Mouse (Mus musculus): ENCODE measurements around the gene Robo1. TPM values are rescaled to one million over a fixed set of nuclear protein-coding genes. Genes with fewer than 3 reads are reported as not detected.

Robo1 gene
- total RNA-seq, 2 experiments from 2014 or later: 103 to 112 TPM

DNA sequence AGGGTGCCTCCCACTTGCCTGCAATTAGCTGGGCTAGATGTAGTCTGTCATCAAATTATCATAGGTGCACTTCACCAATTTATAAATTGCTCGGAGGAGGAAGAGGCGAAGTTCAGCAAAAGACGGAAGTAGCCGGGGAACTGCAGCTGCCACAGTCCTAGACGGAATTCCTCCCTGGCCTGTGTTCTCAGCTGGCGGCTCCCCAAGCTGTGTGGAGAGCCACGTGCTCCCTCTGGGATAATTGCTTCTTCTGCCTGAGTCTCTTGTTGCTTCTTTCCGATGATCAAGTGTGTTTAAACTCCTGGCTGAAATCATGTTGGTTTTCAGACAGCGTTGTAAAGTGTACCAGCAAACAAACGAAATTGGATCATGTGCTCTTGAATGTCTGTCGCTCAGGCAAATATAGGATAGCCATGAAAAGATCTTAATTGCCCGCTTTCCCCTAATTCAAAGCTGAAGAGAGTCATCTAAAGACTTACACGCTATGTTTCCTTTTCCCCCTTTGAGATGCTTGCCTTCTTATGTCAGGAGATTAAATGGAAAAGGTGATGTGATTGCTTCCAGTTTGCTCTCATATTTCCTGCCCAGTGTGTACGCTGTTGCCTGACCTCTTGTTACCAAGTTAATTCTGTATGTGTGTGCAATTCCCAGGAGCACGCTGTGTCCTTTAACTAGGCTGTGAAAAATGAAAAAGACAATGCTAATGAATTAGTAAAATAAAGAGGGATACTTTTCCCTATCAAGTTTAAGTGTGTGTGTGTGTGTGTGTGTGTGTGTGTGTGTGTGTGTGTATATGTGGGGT lies 616.5 kb downstream of the Robo1 start:
- peak; percentile 56 to 72 for DNase-seq (ENCODE audit: low spot score in 2 of 2)

DNA sequence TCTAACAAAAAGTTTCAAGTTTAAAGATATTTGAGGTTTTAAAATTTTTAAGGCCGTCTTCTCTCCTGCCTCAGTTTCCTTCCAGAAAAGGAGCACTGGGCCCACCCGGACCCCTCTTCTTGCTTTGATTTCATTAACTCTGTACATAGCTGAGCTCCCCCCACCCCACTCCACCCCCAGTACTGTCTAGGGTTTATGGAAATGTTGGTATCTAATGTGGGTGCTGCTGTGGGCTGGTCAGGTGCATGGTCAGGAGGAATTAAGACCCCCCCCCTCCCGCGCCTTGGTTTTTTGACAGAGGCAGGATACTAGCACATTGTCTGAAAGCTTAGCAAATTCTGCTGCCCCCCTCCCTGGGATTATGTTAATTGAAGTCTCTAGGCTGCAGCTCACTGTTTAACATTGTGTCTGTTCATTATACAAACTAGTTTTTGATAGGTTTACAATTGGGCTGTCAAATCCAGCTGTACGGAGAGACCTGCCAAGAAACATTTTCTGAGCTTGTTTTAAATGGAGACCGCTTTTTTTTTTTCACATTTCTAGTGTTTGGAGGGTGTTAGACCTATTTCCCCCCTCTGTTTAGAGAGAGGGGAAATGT lies 620.5 kb downstream of the Robo1 start:
- no peak for DNase-seq (ENCODE audit: low spot score in 2 of 2)

DNA sequence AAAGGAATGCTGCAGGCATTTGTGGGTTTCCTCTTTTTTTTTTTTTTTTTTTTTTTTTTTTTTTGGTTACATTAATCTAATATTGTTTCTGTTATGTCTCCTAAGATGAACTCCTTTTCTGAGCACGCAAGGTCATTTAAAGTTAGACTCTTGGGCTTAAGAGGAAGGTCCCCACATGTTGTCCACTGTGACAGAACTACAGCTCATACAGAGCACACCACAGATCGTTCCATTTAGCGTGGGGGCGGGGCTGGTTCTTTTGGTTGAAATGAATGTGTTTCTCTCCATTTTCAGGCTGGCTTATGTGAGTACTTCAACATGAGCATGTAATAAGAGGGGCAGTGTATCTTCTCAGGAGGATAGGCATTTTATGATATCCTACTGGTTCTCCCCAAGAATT lies 622.8 kb downstream of the Robo1 start:
- no peak for DNase-seq (ENCODE audit: low spot score in 2 of 2)

DNA sequence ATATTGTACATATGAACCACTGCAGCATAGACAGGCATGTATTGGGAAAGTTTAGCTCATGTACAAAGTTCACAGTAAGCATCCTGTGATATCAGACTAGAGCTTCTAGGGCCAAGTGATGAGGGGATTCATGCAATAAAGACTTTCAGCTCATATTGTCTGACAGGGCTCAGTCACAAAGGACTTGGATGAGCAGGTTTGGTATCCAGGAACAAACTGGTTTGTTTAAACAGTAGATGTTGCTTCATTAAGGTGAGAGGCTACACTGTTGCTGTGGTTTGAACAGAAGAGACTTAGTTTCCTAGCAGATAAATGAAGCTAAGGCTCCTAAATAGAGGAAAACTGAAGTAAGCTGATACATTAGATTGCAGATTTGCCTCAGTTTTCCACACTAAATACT lies 626.8 kb downstream of the Robo1 start:
- no peak for DNase-seq (ENCODE audit: low spot score in 2 of 2)

DNA sequence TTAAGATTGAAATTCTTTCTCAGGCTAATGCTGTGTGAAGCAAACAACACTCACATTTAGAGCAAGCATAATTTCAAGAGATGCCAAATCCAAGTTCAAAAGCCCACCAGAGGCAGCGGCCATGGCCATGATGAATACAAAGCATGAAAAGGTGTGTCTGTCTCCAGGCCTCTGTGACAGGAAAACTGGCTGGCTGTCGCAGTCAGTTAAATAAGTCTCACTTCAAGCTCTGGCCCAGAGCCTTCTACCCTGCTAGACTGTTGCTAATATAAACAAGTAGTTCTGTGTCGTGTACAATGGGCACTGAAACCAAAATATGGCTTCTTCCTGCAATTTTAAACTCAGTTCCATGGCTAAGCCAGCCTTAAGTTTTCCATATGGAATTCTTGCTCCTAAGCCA lies 629.1 kb downstream of the Robo1 start:
- no peak for DNase-seq (ENCODE audit: low spot score in 2 of 2)

DNA sequence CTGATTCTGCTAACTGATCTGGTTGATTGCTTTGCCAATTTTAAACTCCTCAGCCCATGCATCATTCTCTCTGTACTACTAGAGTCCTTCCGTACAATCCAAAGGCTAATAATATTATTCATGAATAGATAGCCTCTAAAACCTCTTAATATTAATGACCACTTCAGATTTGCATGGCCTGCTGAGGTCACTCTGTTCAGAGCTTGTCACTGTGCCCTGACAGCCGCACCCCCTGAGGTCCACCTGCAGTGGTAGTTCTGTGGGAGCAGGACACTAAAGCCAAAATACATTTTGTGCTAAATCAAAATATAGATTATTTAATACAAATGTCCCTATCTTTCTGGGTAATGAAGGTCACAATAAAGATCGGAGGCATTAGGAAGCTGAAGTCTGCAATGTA lies 631.8 kb downstream of the Robo1 start:
- no peak for DNase-seq (ENCODE audit: low spot score in 2 of 2)

DNA sequence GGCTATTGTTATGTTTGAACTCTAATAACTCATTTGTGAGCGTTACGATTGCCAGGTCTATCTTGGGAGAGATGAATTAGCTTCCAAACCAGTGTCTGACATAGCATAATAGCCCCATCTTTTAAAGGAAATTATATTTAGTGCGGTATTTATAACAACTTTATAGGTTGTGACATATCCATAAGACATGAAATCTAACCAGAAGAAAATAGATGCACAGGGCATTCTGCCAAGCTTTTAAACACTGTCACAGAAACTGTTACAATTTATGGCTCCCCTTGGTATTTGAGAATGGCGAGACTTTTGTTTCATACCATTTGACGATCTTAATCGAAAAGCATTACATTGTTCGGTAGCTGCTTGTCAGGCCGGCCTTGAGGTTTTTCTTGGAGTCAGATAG lies 632.7 kb downstream of the Robo1 start:
- DNase-seq (ENCODE audit: low spot score in 2 of 2): no peak

DNA sequence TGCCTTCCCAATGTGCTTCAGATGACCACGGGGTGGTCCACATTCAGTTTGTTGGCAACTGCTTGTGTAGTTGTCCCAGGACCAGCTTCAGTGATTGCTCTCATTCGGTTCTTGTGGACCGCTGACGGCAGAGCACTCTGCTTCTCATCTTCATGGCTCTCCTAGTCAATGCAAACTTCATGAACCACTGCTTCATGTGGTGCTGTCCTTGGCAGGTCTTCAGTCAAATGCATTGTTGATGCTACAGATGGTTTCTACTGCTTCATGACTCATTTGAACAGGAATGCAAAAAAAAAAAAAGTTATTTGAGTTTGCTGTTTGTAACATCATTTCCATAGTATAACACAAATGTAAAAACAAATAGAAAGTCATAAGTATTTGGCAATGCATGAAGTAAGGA lies 636.3 kb downstream of the Robo1 start:
- no peak for DNase-seq (ENCODE audit: low spot score in 2 of 2)

DNA sequence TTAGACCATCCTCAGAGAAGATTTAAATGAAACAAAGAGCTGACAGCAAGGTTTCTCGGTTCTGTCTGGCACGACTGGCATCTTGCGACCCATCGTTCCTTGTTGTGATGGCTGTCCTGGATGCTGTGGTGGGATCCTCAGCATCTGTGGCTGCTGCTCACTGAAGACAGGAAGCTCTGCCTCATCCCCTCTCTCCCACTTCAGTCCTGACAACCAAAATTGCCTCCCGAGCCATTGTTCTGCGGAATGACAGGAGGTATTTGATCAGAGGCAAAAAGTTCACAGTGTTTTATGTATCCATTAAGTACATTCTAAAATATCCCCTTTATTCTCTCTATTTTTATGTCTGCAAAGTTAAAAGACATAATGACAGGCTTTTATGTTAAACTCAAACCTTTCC lies 643.9 kb downstream of the Robo1 start:
- no peak for DNase-seq (ENCODE audit: low spot score in 2 of 2)

DNA sequence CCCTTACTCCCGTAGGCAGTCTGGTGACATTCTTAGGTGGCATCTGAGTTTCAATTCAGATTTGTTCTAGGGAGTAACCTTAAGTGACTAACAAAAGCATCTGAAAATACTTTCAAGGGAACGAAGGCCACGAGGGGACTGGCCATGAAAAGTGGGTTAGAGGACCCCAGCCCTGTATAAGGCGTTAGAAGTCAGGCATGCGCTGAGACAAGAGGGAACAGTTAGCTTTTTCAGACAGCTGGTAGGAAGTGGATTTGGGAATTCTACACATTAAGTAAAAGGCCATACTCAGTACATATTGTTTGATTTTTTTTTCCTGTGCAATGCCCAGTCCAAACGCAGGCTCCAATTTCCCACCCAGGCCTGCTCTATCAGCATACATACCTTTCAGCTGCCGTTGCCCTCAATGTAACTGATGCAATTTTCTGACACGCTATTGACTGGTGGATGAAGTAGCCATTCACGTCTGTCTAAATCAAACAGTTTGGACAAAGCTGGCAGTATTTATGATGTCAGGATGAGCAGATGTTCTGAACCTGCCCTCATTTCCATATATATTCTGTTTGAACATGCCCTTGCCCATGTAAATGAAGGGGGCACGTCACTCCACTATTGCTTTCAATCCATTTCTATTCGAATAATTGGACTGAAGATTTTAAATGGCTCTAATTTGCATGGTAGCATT lies 651.1 kb downstream of the Robo1 start:
- DNase-seq (ENCODE audit: low spot score in 2 of 2): no peak

DNA sequence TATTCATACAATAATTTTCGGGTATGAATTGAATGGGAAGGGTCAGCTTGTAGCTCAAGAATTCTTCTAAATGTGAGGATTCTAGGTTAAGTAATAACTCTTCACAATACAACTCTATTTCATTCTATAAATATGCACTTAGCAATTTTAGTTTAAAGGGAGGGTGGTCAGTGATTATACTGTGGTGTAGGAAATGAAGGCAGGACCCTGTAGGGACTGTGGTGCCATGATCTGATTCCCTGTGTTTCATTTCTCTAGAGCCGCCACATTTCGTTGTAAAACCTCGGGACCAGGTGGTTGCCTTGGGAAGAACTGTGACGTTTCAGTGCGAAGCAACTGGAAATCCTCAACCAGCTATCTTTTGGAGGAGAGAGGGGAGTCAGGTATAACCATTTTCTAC lies 651.7 kb downstream of the Robo1 start:
- no peak for DNase-seq (ENCODE audit: low spot score in 2 of 2)

DNA sequence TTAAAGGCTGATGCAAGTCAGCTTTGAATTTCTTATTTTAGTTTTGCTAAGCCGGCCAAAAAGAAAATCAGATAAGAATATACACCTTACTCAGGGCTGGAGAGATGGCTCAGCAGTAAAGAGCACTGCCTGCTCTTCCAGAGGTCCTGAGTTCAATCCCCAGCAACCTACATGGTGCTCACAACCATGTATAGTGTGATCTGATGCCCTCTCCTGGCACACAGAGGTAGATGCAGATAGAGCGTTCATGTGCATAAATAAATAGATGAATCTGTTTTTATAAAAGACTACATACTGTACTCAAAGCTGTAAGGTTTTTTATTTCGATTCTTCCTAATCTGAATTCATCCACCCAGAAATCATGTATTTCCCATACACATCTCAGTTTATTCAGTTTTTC lies 655.7 kb downstream of the Robo1 start:
- DNase-seq (ENCODE audit: low spot score in 2 of 2): no peak

DNA sequence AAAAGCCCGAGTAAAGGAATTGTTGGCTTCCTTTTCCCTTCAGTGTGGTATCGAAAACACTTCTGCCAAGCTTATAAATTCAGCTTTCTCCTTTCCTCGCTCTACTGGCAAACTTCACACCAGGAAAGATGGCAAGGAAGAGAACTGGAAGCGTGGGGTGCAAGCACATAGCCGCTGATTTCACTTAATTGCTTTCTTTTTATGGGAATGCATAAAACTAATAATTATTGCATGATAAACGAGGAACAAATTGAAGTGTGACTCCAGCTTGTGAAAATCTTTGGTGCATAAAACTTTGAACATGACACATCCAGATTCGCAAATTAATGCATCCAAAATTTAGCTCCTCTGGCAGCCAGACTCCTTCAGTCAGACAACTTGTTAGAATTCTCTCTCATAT lies 659.4 kb downstream of the Robo1 start:
- DNase-seq (ENCODE audit: low spot score in 2 of 2): no peak

DNA sequence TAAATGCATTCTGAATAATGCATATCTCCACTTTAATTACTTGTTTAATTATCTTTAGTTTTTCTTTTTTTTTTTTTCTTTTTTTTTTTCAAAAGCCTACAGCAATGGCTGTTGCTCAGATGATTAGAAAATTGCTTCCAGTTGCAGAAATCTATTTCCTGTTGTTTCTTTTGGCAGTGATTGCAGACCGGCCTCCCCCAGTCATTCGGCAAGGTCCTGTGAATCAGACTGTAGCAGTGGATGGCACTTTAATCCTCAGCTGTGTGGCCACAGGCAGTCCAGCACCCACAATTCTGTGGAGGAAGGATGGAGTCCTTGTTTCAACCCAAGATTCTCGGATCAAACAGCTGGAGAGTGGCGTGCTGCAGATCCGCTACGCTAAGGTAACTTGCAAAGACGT lies 661.9 kb downstream of the Robo1 start:
- no peak for DNase-seq (ENCODE audit: low spot score in 2 of 2)

DNA sequence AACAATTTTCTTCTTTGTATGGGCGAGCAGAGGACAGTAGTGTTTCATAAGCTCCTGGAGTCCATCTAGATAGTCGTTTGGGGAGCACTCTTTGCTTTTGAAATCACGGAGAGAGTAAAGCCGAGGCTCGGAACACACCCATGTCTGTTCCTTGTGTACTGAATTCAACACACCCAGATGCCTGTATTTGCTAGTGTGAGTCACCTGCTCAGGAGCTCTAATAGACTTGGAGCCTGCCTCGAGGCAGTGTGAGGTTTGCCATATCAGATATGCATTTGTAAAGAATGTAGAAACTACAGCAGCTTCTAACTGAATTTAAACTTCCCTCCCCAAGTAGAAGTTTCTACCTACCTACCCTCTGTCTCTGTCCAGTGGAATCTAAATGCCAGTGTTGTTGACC lies 665.6 kb downstream of the Robo1 start:
- DNase-seq (ENCODE audit: low spot score in 2 of 2): no peak

DNA sequence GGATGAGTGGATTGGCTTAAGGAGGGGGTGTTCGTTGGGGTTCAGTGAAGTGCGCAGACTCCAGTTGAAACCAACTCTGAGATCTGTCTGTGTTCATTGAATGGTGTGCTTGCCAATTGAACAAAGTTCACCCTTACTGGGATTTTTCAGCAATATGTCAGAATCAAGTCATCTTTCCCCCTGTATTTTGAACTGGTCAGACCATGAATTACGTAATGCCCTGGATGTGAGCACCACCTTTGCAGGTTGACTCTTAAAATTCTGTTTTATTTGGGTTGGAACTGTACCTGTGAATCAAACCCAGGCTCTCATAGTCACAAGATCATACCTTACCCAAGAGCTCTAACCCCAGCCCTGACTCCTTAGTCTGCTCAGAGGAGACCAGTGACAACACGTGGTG lies 666.6 kb downstream of the Robo1 start:
- no peak for DNase-seq (ENCODE audit: low spot score in 2 of 2)

DNA sequence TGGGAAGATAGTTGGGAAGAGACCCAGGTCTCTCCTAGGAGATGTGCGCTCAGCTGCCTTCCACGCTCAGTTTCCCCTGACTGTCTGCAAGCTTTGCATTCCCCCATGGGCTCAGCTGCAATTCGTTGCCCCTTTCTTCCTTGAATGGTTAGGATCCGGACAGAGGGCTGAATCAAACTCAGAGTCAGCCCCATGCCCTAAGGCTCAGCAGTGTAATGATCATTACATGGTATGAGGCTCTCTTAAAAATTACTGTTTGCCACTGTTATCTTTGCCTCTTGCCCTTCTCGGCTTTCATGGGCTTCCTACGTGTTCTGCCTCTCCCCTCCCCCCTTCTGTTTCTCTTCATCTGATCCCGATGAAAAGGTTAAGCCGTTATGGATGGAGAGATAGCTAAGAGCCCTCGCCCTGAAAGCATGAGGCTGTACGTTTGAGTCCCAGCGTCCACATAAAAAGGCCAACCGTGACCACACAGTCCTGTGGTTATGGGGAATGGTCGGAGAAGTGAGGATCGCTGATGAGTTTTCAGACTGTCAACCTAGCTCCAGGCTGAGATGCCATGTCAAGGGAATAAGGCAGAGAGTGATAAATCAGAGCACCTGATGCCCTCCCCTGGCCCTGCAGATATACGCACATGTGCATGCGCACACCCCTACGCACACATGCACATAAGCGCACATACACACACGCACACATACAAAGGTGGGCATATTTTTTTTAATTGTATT lies 668.9 kb downstream of the Robo1 start:
- no peak for DNase-seq (ENCODE audit: low spot score in 2 of 2)

DNA sequence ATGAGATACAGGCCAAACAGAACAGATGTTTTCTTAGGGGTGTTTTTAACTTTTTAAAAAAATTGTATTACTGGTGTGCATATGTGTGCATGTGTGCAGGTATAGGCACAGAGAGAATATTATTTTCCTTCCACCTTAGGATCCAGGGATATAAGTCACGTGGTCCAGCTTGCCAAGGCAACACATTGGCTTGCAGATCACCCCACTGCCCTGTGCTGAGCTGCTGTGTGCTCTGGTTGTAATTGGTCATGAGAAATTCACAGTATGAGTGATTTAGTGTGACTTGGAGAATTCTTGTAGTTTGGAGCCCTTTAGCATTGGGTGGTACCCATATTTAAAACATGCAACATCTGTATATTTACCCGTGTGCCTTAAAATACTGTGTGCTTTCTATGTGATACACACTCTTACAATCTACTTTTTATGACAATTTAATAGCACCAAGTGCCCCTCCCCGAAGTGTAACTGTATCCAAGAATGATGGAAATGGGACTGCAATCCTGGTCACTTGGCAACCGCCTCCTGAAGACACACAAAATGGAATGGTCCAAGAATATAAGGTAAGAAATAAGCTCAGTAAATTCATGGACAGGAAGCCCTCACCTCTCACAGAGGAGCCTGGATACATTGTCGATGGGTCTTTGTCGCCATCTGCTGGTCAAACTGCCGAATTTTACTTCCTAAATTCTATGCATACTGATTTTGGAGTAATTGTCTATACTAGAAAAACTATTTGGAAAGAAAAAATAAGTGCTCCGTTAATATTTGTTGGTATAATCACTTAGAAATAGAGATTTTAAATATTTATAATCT lies 671.5 kb downstream of the Robo1 start:
- DNase-seq (ENCODE audit: low spot score in 2 of 2): peak; percentile 81 to 84

DNA sequence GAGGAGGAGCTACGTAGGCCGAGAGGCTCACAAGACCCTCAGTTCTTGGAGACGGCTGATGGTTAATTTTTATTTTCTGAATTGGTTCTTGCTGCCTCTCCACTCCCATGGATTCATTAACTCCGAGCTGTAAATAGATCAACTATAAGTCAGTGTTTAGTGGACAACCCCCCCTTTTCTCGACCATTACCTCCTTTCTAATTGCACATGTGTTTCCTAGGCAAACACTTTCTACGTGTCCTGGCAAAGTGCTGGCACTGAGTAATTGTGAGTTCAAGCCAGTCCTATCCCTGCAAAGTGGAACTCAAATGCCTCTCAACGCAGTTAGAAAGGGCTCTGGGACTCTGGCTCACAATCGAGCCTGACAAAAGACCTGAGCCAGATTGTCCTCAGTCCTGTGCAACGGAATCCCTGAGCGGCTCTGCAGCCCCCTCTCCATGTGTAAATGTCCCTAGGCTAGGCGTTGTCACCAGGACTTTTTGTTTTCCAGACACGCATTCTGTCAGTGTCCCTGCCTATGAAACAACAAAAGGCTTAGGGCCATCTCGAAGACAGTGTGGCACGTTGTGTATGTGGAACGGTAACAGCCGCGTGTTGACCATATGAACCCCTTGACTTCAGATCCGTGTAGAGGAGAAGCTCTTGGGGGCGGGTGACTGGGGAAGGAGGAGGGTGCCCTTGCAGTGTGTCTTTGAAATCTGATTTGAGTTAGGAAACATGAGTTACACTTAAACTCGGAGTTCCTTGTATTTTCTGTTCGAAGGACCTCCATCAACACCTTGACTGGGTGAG lies 682.5 kb downstream of the Robo1 start:
- no peak for DNase-seq (ENCODE audit: low spot score in 2 of 2)

DNA sequence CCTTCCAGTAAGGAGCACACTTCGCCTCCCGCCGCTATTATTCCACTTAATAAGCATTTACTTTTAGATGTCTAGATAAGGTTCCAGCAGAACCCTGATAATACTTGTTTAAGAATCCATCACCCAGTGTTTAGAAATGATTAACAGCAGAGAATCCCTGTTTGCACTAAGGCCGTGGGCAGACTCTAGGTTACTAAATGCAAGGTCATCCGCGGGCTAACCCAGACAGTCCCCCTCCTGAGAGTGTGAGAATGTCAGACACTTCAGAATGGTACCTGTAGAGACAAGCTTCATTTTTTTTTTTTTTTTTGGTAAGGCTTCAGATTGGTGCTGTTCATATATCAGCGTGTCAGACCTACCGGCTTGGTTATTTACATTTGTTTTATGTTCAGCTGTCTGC lies 685.1 kb downstream of the Robo1 start:
- DNase-seq (ENCODE audit: low spot score in 2 of 2): no peak

Measured in layer of hippocampus, postnatal 10 days (tissue).